Mouse (Mus musculus): Measurements from ENCODE around the gene Cc2d2b. TPM values are rescaled to one million over a fixed set of nuclear protein-coding genes. Genes with fewer than 3 reads are reported as not detected.

Gene Cc2d2b
- polyA plus RNA-seq, 1 experiment from 2014 or later: 0.35 TPM

- WGBS: 82% methylated on average over 6 of the region's 6 CpGs
- Histone ChIP-seq H3K4me2 (ENCODE audit: low read depth, low read length) (no peak overlapping the region), H3K27ac (ENCODE audit: low read length) (no peak overlapping the region), H3K27me3 (ENCODE audit: control insufficient read depth, insufficient read depth, low read length) (no peaks in the 10 kb centered on the region), H3K9me3 (replicated peaks; ENCODE audit: control insufficient read depth, low read length) (no peaks in the 10 kb centered on the region), H3K4me3 (replicated peaks; ENCODE audit: low read length) (no peak overlapping the region), H3K9ac (ENCODE audit: low read length) (no peak overlapping the region), H3K36me3 (ENCODE audit: control insufficient read depth, insufficient read depth, low read length) (no peaks in the 10 kb centered on the region), H3K4me1 (ENCODE audit: control insufficient read depth, insufficient read depth, low read length) (no peaks in the 10 kb centered on the region)
- ATAC-seq (ENCODE audit: insufficient read depth, low FRiP score): no peak
Observed at GRCm38 (mm10) chr19:40817901-40818532, 69.5 kb downstream of the Cc2d2b start.

- Histone ChIP-seq H3K4me2 (ENCODE audit: low read depth, low read length) (no peak overlapping the region), H3K4me1 (ENCODE audit: control insufficient read depth, insufficient read depth, low read length) (no peaks in the 10 kb centered on the region), H3K36me3 (ENCODE audit: control insufficient read depth, insufficient read depth, low read length) (no peaks in the 10 kb centered on the region), H3K27me3 (ENCODE audit: control insufficient read depth, insufficient read depth, low read length) (no peaks in the 10 kb centered on the region), H3K27ac (ENCODE audit: low read length) (no peak overlapping the region), H3K9ac (ENCODE audit: low read length) (no peak overlapping the region), H3K4me3 (replicated peaks; ENCODE audit: low read length) (no peak overlapping the region), H3K9me3 (replicated peaks; ENCODE audit: control insufficient read depth, low read length) (no peaks in the 10 kb centered on the region)
- 38% methylated on average over 7 of the region's 7 CpGs for WGBS
- no peak for ATAC-seq (ENCODE audit: insufficient read depth, low FRiP score)
Observed at GRCm38 (mm10) chr19:40818764-40819163, 70.2 kb downstream of the Cc2d2b start.

- Histone ChIP-seq H3K36me3 (ENCODE audit: control insufficient read depth, insufficient read depth, low read length) (no peaks in the 10 kb centered on the region), H3K4me3 (replicated peaks; ENCODE audit: low read length) (no peak overlapping the region), H3K9ac (ENCODE audit: low read length) (no peak overlapping the region), H3K9me3 (replicated peaks; ENCODE audit: control insufficient read depth, low read length) (no peaks in the 10 kb centered on the region), H3K4me1 (ENCODE audit: control insufficient read depth, insufficient read depth, low read length) (no peaks in the 10 kb centered on the region), H3K4me2 (ENCODE audit: low read depth, low read length) (no peak overlapping the region), H3K27ac (ENCODE audit: low read length) (no peak overlapping the region), H3K27me3 (ENCODE audit: control insufficient read depth, insufficient read depth, low read length) (no peaks in the 10 kb centered on the region)
- WGBS: 79% methylated on average over 4 of the region's 4 CpGs
- ATAC-seq (ENCODE audit: insufficient read depth, low FRiP score): no peak
Observed at GRCm38 (mm10) chr19:40821306-40821825, 72.8 kb downstream of the Cc2d2b start.

- no peaks in the 10 kb centered on the region for H3K36me3 ChIP-seq (ENCODE audit: control insufficient read depth, insufficient read depth, low read length)
- no peak for ATAC-seq (ENCODE audit: insufficient read depth, low FRiP score)
- no peaks in the 10 kb centered on the region for H3K27me3 ChIP-seq (ENCODE audit: control insufficient read depth, insufficient read depth, low read length)
- H3K4me3 ChIP-seq (replicated peaks; ENCODE audit: low read length): no peak overlapping the region
- WGBS: 54% methylated on average over 5 of the region's 5 CpGs
- no peak overlapping the region for H3K4me2 ChIP-seq (ENCODE audit: low read depth, low read length)
- no peaks in the 10 kb centered on the region for H3K9me3 ChIP-seq (replicated peaks; ENCODE audit: control insufficient read depth, low read length)
- no peak overlapping the region for H3K27ac ChIP-seq (ENCODE audit: low read length)
- no peak overlapping the region for H3K9ac ChIP-seq (ENCODE audit: low read length)
- H3K4me1 ChIP-seq (ENCODE audit: control insufficient read depth, insufficient read depth, low read length): peaks cover 6% of the 10 kb centered on the region
Observed at GRCm38 (mm10) chr19:40825636-40826035, 77.1 kb downstream of the Cc2d2b start.

- 60% methylated on average over 7 of the region's 7 CpGs for WGBS
- Histone ChIP-seq H3K9me3 (replicated peaks; ENCODE audit: control insufficient read depth, low read length) (no peaks in the 10 kb centered on the region), H3K36me3 (ENCODE audit: control insufficient read depth, insufficient read depth, low read length) (no peaks in the 10 kb centered on the region)
Observed at GRCm38 (mm10) chr19:40826735-40827134, 78.2 kb downstream of the Cc2d2b start.

GRCm38 (mm10) chr19:40830198-40830597, 81.6 kb downstream of the Cc2d2b start:
- Histone ChIP-seq H3K27me3 (ENCODE audit: control insufficient read depth, insufficient read depth, low read length) (no peaks in the 10 kb centered on the region), H3K9me3 (replicated peaks; ENCODE audit: control insufficient read depth, low read length) (no peaks in the 10 kb centered on the region), H3K4me1 (ENCODE audit: control insufficient read depth, insufficient read depth, low read length) (peaks cover 12% of the 10 kb centered on the region), H3K27ac (ENCODE audit: low read length) (no peak overlapping the region), H3K4me3 (replicated peaks; ENCODE audit: low read length) (peak overlapping the region; percentile 87), H3K9ac (ENCODE audit: low read length) (peak overlapping the region; percentile 96), H3K4me2 (ENCODE audit: low read depth, low read length) (peak overlapping the region; percentile 86), H3K36me3 (ENCODE audit: control insufficient read depth, insufficient read depth, low read length) (no peaks in the 10 kb centered on the region)
- WGBS: 48% methylated on average over 7 of the region's 7 CpGs
- ATAC-seq (ENCODE audit: insufficient read depth, low FRiP score): no peak

More at GRCm38 (mm10) chr19:40826735-40827134, 78.2 kb downstream of the Cc2d2b start:
- Histone ChIP-seq H3K4me1 (ENCODE audit: control insufficient read depth, insufficient read depth, low read length) (peaks cover 6% of the 10 kb centered on the region), H3K27me3 (ENCODE audit: control insufficient read depth, insufficient read depth, low read length) (no peaks in the 10 kb centered on the region), H3K4me2 (ENCODE audit: low read depth, low read length) (no peak overlapping the region), H3K4me3 (replicated peaks; ENCODE audit: low read length) (no peak overlapping the region), H3K9ac (ENCODE audit: low read length) (no peak overlapping the region), H3K27ac (ENCODE audit: low read length) (no peak overlapping the region)
- no peak for ATAC-seq (ENCODE audit: insufficient read depth, low FRiP score)

GRCm38 (mm10) chr19:40830703-40831415, 82.3 kb downstream of the Cc2d2b start, which contains the start of gene Ccnj:
Gene Ccnj, plus strand, starts transcription at chr19:40831279.
- Histone ChIP-seq H3K36me3 (ENCODE audit: control insufficient read depth, insufficient read depth, low read length) (no peaks in the 10 kb centered on the region), H3K27ac (ENCODE audit: low read length) (peak within 1 kb of the TSS; percentile 88), H3K4me3 (replicated peaks; ENCODE audit: low read length) (peak within 1 kb of the TSS; percentile 87), H3K27me3 (ENCODE audit: control insufficient read depth, insufficient read depth, low read length) (no peaks in the 10 kb centered on the region), H3K4me1 (ENCODE audit: control insufficient read depth, insufficient read depth, low read length) (peaks cover 12% of the 10 kb centered on the region), H3K4me2 (ENCODE audit: low read depth, low read length) (peak within 1 kb of the TSS; percentile 86), H3K9ac (ENCODE audit: low read length) (peak within 1 kb of the TSS; percentile 96), H3K9me3 (replicated peaks; ENCODE audit: control insufficient read depth, low read length) (no peaks in the 10 kb centered on the region)
- WGBS: under 1% methylated on average over 71 of the region's 71 CpGs
- ATAC-seq (ENCODE audit: insufficient read depth, low FRiP score): peak; percentile 98

- ATAC-seq (ENCODE audit: insufficient read depth, low FRiP score): peak; percentile 74
- Histone ChIP-seq H3K27ac (ENCODE audit: low read length) (peak overlapping the region; percentile 88), H3K9ac (ENCODE audit: low read length) (peak overlapping the region; percentile 96), H3K9me3 (replicated peaks; ENCODE audit: control insufficient read depth, low read length) (no peaks in the 10 kb centered on the region), H3K4me3 (replicated peaks; ENCODE audit: low read length) (peak overlapping the region; percentile 87), H3K4me1 (ENCODE audit: control insufficient read depth, insufficient read depth, low read length) (peaks cover 12% of the 10 kb centered on the region), H3K27me3 (ENCODE audit: control insufficient read depth, insufficient read depth, low read length) (no peaks in the 10 kb centered on the region), H3K4me2 (ENCODE audit: low read depth, low read length) (peak overlapping the region; percentile 86), H3K36me3 (ENCODE audit: control insufficient read depth, insufficient read depth, low read length) (no peaks in the 10 kb centered on the region)
- WGBS: under 1% methylated on average over 76 of the region's 76 CpGs
Observed at GRCm38 (mm10) chr19:40831416-40832201, 83.1 kb downstream of the Cc2d2b start.
